Mouse (Mus musculus): ENCODE measurements around the gene Myg1.

GRCm38 (mm10) chr15:102308717-102309116, 22.8 kb upstream of the Myg1 start:
- TF ChIP-seq CTCF (IDR thresholded peaks at IDR 0.05; ENCODE audit: extremely low read depth, insufficient read depth, low read length) (no peak), POLR2A (IDR thresholded peaks at IDR 0.05; ENCODE audit: extremely low read depth, insufficient read depth, low read length) (no peak)

Measured in cortical plate, adult 2 months (tissue).